Mouse (Mus musculus): ENCODE data around the gene Car3. TPM values are rescaled to one million over a fixed set of nuclear protein-coding genes. Genes with fewer than 3 reads are reported as not detected.

The Car3 gene
- polyA plus RNA-seq, 1 experiment: 1.7 TPM

DNA sequence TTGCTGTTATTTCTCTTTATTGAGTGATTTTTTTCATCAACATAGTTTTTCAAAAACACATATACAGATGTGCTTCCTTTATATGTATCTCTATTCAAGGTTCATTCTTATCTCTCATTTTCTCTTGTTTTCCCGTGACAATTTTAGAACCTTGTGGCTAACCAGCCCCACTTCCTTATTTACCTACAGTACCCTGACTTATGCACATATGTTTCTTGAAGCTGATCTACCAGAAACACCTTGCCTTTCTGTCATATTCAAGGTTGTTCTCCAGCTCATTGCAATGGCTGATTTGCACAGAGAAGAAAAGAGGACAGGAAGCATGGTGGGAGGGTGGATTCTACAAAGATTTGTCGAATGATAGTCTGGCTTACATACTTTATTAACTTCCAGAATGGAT is 52.0 kb downstream of the Car3 start:
- DNase-seq (ENCODE audit: low read depth): no peak
- no peak for TF ChIP-seq POLR2A (IDR thresholded peaks at IDR 0.05; ENCODE audit: borderline replicate concordance, extremely low read depth, insufficient read depth, insufficient read length, poor library complexity, severe bottlenecking)

- no peak for DNase-seq (ENCODE audit: low read depth)
Measured at GRCm38 (mm10) chr3:14917261-14917660, 53.9 kb downstream of the Car3 start.

More at GRCm38 (mm10) chr3:14917261-14917660, 53.9 kb downstream of the Car3 start:
- TF ChIP-seq POLR2A (IDR thresholded peaks at IDR 0.05; ENCODE audit: borderline replicate concordance, extremely low read depth, insufficient read depth, insufficient read length, poor library complexity, severe bottlenecking) (no peak), CTCF (IDR thresholded peaks at IDR 0.05; ENCODE audit: borderline replicate concordance, extremely low read depth, insufficient read depth, insufficient read length) (no peak)

Other genes starting within 250 kb of the Car3 start
- 0.81 and 1.3 TPM in 2 replicates for gene Car13, start 221.8 kb upstream of the Car3 start, polyA plus RNA-seq (2012; rRNA removed)
- not detected in 2 replicates for gene Car1, start 55.1 kb upstream of the Car3 start, polyA plus RNA-seq (2012; rRNA removed)
- 23.1 and 28.6 TPM in 2 replicates for gene Car2, start 22.8 kb downstream of the Car3 start, polyA plus RNA-seq (2012; rRNA removed)